ENCODE assay signal across 9 mouse cellular contexts in the genomic region with DNA sequence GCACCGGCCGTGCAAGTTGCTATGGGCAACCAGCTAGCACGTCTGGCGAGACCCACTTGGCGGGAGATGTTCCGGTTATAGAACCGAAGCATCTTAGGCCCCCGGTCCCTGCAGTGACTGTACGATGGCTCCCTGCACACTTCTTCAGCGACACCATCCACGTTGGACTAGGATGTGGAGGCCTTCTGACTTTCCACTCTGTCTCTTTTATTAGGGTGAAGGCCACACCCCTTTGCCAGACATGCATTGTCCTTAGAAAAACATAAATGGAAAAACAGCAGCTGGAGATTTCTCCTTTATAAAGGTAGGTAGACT. TPM values are rescaled to one million over a fixed set of nuclear protein-coding genes. Genes with fewer than 3 reads are reported as not detected.
DNase-seq lines count a peak whose midpoint lies in the region; ATAC-seq and TF ChIP-seq lines count a peak whose summit lies in the region.
"Had no signal": no experiment of that assay in that cellular context is flagged by ENCODE, and none has a peak within 500 bp of the region (broad histone marks: within the 10 kb centered on the region; RNA-seq: fewer than 3 reads in every experiment).

No protein-coding gene starts in this region.

- WGBS in embryonic facial prominence, embryonic 13.5 days = under 1% methylated on average over 11 of the region's 11 CpGs
- WGBS in intestine, embryonic 16.5 days = 0% methylated on average over 11 of the region's 11 CpGs
- WGBS in neural tube, embryonic 13.5 days = 1% methylated on average over 11 of the region's 11 CpGs

- intact Hi-C loops in left cerebral cortex, adult 2 months (cut with DNase I) = no loop called here
- intact Hi-C loops in left cerebral cortex, postnatal 25 days (cut with DNase I) = loop anchor here (5.0 kb wide), 2 partner anchors 64 to 109 kb away; partner anchors contain the start of gene Gna13
- intact Hi-C loops in left cerebral cortex, postnatal 10 days (cut with DNase I) = loop anchor here (5.0 kb wide), 1 partner anchor 99 kb away; no protein-coding TSS in a partner anchor

- peaks cover 11% of the 10 kb centered on the region for H3K4me1 ChIP-seq in embryonic facial prominence, embryonic 13.5 days
- H3K4me1 ChIP-seq in intestine, embryonic 16.5 days (ENCODE audit: control insufficient read depth, insufficient read depth, low read length) = 0 out of 2 replicates have a peak, but pooled peaks cover 4% of the 10 kb centered on the region
- H3K4me1 ChIP-seq in neural tube, embryonic 13.5 days (replicated peaks) = peaks cover 14% of the 10 kb centered on the region

- no peaks in the 10 kb centered on the region for H3K27me3 ChIP-seq in embryonic facial prominence, embryonic 13.5 days
- H3K27me3 ChIP-seq in intestine, embryonic 16.5 days (replicated peaks; ENCODE audit: control insufficient read depth, insufficient read depth, low read length) = no peaks in the 10 kb centered on the region
- H3K27me3 ChIP-seq in neural tube, embryonic 13.5 days = no peaks in the 10 kb centered on the region

- TF ChIP-seq CTCF in left cerebral cortex, adult 2 months (IDR thresholded peaks at IDR 0.05) = no peak

- H3K9ac ChIP-seq in embryonic facial prominence, embryonic 13.5 days = peak overlapping the region; percentile 83
- peak overlapping the region; percentile 67 for H3K9ac ChIP-seq in intestine, embryonic 16.5 days (ENCODE audit: low read depth, low read length)
- H3K9ac ChIP-seq in neural tube, embryonic 13.5 days = peak overlapping the region; percentile 84

- H3K9me3 ChIP-seq in embryonic facial prominence, embryonic 13.5 days = no peaks in the 10 kb centered on the region
- no peaks in the 10 kb centered on the region for H3K9me3 ChIP-seq in intestine, embryonic 16.5 days (ENCODE audit: control insufficient read depth, low read length)
- 0 out of 2 replicates have a peak, but pooled peaks cover 6% of the 10 kb centered on the region for H3K9me3 ChIP-seq in neural tube, embryonic 13.5 days

- peak overlapping the region; percentile 78 for H3K4me3 ChIP-seq in left cerebral cortex, adult 2 months
- H3K4me3 ChIP-seq in embryonic facial prominence, embryonic 13.5 days = peak overlapping the region; percentile 70
- H3K4me3 ChIP-seq in intestine, embryonic 16.5 days (ENCODE audit: low read length) = peak overlapping the region; percentile 62
- H3K4me3 ChIP-seq in neural tube, embryonic 13.5 days = peak overlapping the region; percentile 67

- H3K36me3 ChIP-seq in embryonic facial prominence, embryonic 13.5 days = peaks cover 27% of the 10 kb centered on the region
- peaks cover 4% of the 10 kb centered on the region for H3K36me3 ChIP-seq in intestine, embryonic 16.5 days (ENCODE audit: control insufficient read depth, insufficient read depth, low read length)
- peaks cover 29% of the 10 kb centered on the region for H3K36me3 ChIP-seq in neural tube, embryonic 13.5 days

- ATAC-seq in embryonic facial prominence, embryonic 13.5 days (ENCODE audit: insufficient number of reproducible peaks, insufficient read depth, low FRiP score, low TSS enrichment, low read depth) = no peak
- no peak for ATAC-seq in intestine, embryonic 16.5 days
- no peak for ATAC-seq in neural tube, embryonic 13.5 days (ENCODE audit: low read depth)

- H3K27ac ChIP-seq in left cerebral cortex, adult 2 months = peak overlapping the region; percentile 89
- H3K27ac ChIP-seq in embryonic facial prominence, embryonic 13.5 days = peak overlapping the region; percentile 77
- H3K27ac ChIP-seq in intestine, embryonic 16.5 days (ENCODE audit: low read length) = peak overlapping the region; percentile 72
- peak overlapping the region; percentile 90 for H3K27ac ChIP-seq in neural tube, embryonic 13.5 days (replicated peaks)

- no peak for DNase-seq in left cerebral cortex, adult 2 months (ENCODE audit: extremely low spot score in 1 of 2, low spot score in 2 of 2)
- no peak for DNase-seq in left cerebral cortex, postnatal 25 days (ENCODE audit: low spot score in 2 of 2)
- no peak for DNase-seq in urinary bladder, postnatal 25 days (ENCODE audit: low spot score)
- no peak for DNase-seq in left cerebral cortex, postnatal 10 days (ENCODE audit: extremely low spot score in 1 of 2, low spot score in 2 of 2)
- no peak for DNase-seq in lung, postnatal 36 days

- peak overlapping the region; percentile 66 for H3K4me2 ChIP-seq in embryonic facial prominence, embryonic 13.5 days
- peak overlapping the region; percentile 75 for H3K4me2 ChIP-seq in intestine, embryonic 16.5 days (ENCODE audit: low read depth, low read length)
- H3K4me2 ChIP-seq in neural tube, embryonic 13.5 days = peak overlapping the region; percentile 68

RNA-seq across cellular contexts. Expression of gene Amz2, which starts 0.5 kb away (rescaled TPM):
- 10 to 100 TPM; 49.5 TPM for total RNA-seq in left cerebral cortex, adult 2 months (2021)
- total RNA-seq in left cerebral cortex, postnatal 25 days (2021) = 10 to 100 TPM; 48.3 to 55.4 TPM
- polyA plus RNA-seq in embryonic facial prominence, embryonic 13.5 days (2015; fragmentation: Nextera tagmentation; extraction: Ambion mirVana) = 48.4 and 53.6 TPM in 2 replicates
- 35.9 and 39.1 TPM in 2 replicates for polyA plus RNA-seq in intestine, embryonic 16.5 days (2015; fragmentation: Nextera tagmentation; extraction: Ambion mirVana)
- 49.1 and 61.1 TPM in 2 replicates for polyA plus RNA-seq in neural tube, embryonic 13.5 days (2015; fragmentation: Nextera tagmentation; extraction: Ambion mirVana)
- 10 to 100 TPM; 88.6 to 96.2 TPM for total RNA-seq in left cerebral cortex, postnatal 10 days (2021)

RNA-seq across cellular contexts. Expression of gene 9930022D16Rik, which starts 12.5 kb away (rescaled TPM):
- not detected for total RNA-seq in left cerebral cortex, adult 2 months (2021)
- total RNA-seq in left cerebral cortex, postnatal 25 days (2021) = not detected
- polyA plus RNA-seq in embryonic facial prominence, embryonic 13.5 days (2015; fragmentation: Nextera tagmentation; extraction: Ambion mirVana) = not detected in 2 replicates
- not detected in 2 replicates for polyA plus RNA-seq in intestine, embryonic 16.5 days (2015; fragmentation: Nextera tagmentation; extraction: Ambion mirVana)
- not detected in 2 replicates for polyA plus RNA-seq in neural tube, embryonic 13.5 days (2015; fragmentation: Nextera tagmentation; extraction: Ambion mirVana)
- total RNA-seq in left cerebral cortex, postnatal 10 days (2021) = not detected
- total RNA-seq: gastrocnemius, adult 8-10 months had no signal

RNA-seq across cellular contexts. Expression of gene Arsg, which starts 46.9 kb away (rescaled TPM):
- 10 to 100 TPM; 10.2 to 11.1 TPM for total RNA-seq in left cerebral cortex, adult 2 months (2021)
- 10 to 100 TPM in 1 of 2 experiments, 1 to 10 TPM in 1; 9.6 to 11.1 TPM for total RNA-seq in left cerebral cortex, postnatal 25 days (2021)
- 3.3 and 3.4 TPM in 2 replicates for polyA plus RNA-seq in embryonic facial prominence, embryonic 13.5 days (2015; fragmentation: Nextera tagmentation; extraction: Ambion mirVana)
- 3.1 and 4.6 TPM in 2 replicates for polyA plus RNA-seq in intestine, embryonic 16.5 days (2015; fragmentation: Nextera tagmentation; extraction: Ambion mirVana)
- polyA plus RNA-seq in neural tube, embryonic 13.5 days (2015; fragmentation: Nextera tagmentation; extraction: Ambion mirVana) = 3.0 and 3.7 TPM in 2 replicates
- total RNA-seq in left cerebral cortex, postnatal 10 days (2021) = 1 to 10 TPM; 5.7 to 6.5 TPM

RNA-seq across cellular contexts. Expression of gene Slc16a6, which starts 47.2 kb away (rescaled TPM):
- 10 to 100 TPM; 11.6 to 12.3 TPM for total RNA-seq in left cerebral cortex, adult 2 months (2021)
- 10 to 100 TPM in 1 of 2 experiments, 1 to 10 TPM in 1; 8.7 to 17.3 TPM for total RNA-seq in left cerebral cortex, postnatal 25 days (2021)
- polyA plus RNA-seq in embryonic facial prominence, embryonic 13.5 days (2015; fragmentation: Nextera tagmentation; extraction: Ambion mirVana) = 3.6 and 4.4 TPM in 2 replicates
- polyA plus RNA-seq in intestine, embryonic 16.5 days (2015; fragmentation: Nextera tagmentation; extraction: Ambion mirVana) = 26.6 and 33.9 TPM in 2 replicates
- 3.3 and 4.0 TPM in 2 replicates for polyA plus RNA-seq in neural tube, embryonic 13.5 days (2015; fragmentation: Nextera tagmentation; extraction: Ambion mirVana)
- 10 to 100 TPM; 11.7 to 12.6 TPM for total RNA-seq in left cerebral cortex, postnatal 10 days (2021)
